Mouse (Mus musculus) forebrain, embryonic 15.5 days (tissue): ENCODE results near the gene Nfic. TPM values are rescaled to one million over a fixed set of nuclear protein-coding genes. Genes with fewer than 3 reads are reported as not detected.
A peak's percentile ranks its signal among the peaks of the same experiment; 100 is the strongest.

ENCODE experiments used
- ATAC-seq: fragments of 200-750 bp; cut with Nextera tagmentation; replicated peaks from 2 replicates; pipeline ENCODE4 v1.8.0; 2017; ENCODE audit warnings: mild to moderate bottlenecking, moderate TSS enrichment, moderate library complexity
- H3K27ac ChIP-seq: fragments of 300-500 bp; sonication (generic); replicated peaks from 2 replicates; pipeline ENCODE4 v1.5.1; 2015; ENCODE audit warnings: mild to moderate bottlenecking, inconsistent platforms
- H3K27me3 ChIP-seq: fragments of 300-500 bp; sonication (generic); 2 replicates; pipeline ENCODE4 v1.6.1; 2015; ENCODE audit warnings: inconsistent platforms
- H3K36me3 ChIP-seq: fragments of 300-500 bp; sonication (generic); 2 replicates; pipeline ENCODE4 v1.6.1; 2015; ENCODE audit warnings: mild to moderate bottlenecking, inconsistent platforms
- H3K4me1 ChIP-seq: fragments of 300-500 bp; sonication (generic); 2 replicates; pipeline ENCODE4 v1.6.1; 2015; ENCODE audit warnings: inconsistent platforms
- H3K4me2 ChIP-seq: fragments of 300-500 bp; sonication (generic); replicated peaks from 2 replicates; pipeline ENCODE4 v1.6.1; 2015; ENCODE audit warnings: mild to moderate bottlenecking, inconsistent platforms
- H3K4me3 ChIP-seq: fragments of 300-500 bp; sonication (generic); 2 replicates; pipeline ENCODE4 v1.5.1; 2015; ENCODE audit warnings: mild to moderate bottlenecking, inconsistent platforms
- H3K9ac ChIP-seq: fragments of 300-500 bp; sonication (generic); replicated peaks from 2 replicates; pipeline ENCODE4 v1.6.1; 2015; ENCODE audit warnings: mild to moderate bottlenecking, inconsistent platforms
- H3K9me3 ChIP-seq: fragments of 300-500 bp; sonication (generic); 2 replicates; pipeline ENCODE4 v1.6.1; 2016; ENCODE audit warnings: inconsistent platforms
- WGBS: fragments of 180-500 bp; shearing (Covaris S2); methylation state at CpG from one replicate; pipeline ENCODE4 v1.1.7; 2015; ENCODE audit warnings: mixed read lengths; 5-methylcytosine and 5-hydroxymethylcytosine counted together
- polyA plus RNA-seq: library from polyadenylated mRNA; unstranded; fragments of >200 nt; fragmentation: Nextera tagmentation; extraction: Ambion mirVana; gene quantifications from 2 replicates; pipeline ENCODE4 v1.2.1, GENCODE M21; 2015

Gene Nfic
- polyA plus RNA-seq, 1 experiment from 2014 or later: 24.2 TPM

GRCm38 (mm10) chr10:81495151-81495550 lies 39.7 kb upstream of the Nfic start:
- no peak overlapping the region for H3K27ac ChIP-seq

GRCm38 (mm10) chr10:81494260-81495041 lies 39.0 kb upstream of the Nfic start:
- Histone ChIP-seq H3K27ac (no peak overlapping the region), H3K4me2 (peak overlapping the region; percentile 89), H3K27me3 (no peaks in the 10 kb centered on the region), H3K4me1 (peaks cover 31% of the 10 kb centered on the region), H3K9ac (no peak overlapping the region), H3K4me3 (peak overlapping the region; percentile 50), H3K9me3 (no peaks in the 10 kb centered on the region), H3K36me3 (peaks cover 28% of the 10 kb centered on the region)
- WGBS: 88% methylated on average over 11 of the region's 11 CpGs
- ATAC-seq: no peak

More at GRCm38 (mm10) chr10:81495151-81495550, 39.7 kb upstream of the Nfic start:
- Histone ChIP-seq H3K9me3 (no peaks in the 10 kb centered on the region), H3K4me2 (peak overlapping the region; percentile 89), H3K27me3 (no peaks in the 10 kb centered on the region), H3K9ac (peak overlapping the region; percentile 52), H3K4me3 (peak overlapping the region; percentile 50), H3K4me1 (peaks cover 31% of the 10 kb centered on the region), H3K36me3 (peaks cover 21% of the 10 kb centered on the region)
- 75% methylated on average over 6 of the region's 6 CpGs for WGBS
- ATAC-seq: no peak

- H3K4me3 ChIP-seq: no peak overlapping the region
- WGBS: 85% methylated on average over 8 of the region's 8 CpGs
These were observed 38.3 kb upstream of the Nfic start for GRCm38 (mm10) chr10:81493601-81494220.

GRCm38 (mm10) chr10:81492606-81493240 lies 37.3 kb upstream of the Nfic start:
- H3K4me3 ChIP-seq: no peak overlapping the region
- 94% methylated on average over 11 of the region's 11 CpGs for WGBS
- ATAC-seq: no peak
- H3K27me3 ChIP-seq: no peaks in the 10 kb centered on the region
- no peak overlapping the region for H3K27ac ChIP-seq
- no peaks in the 10 kb centered on the region for H3K9me3 ChIP-seq
- H3K4me1 ChIP-seq: peaks cover 30% of the 10 kb centered on the region
- peaks cover 45% of the 10 kb centered on the region for H3K36me3 ChIP-seq
- H3K4me2 ChIP-seq: no peak overlapping the region
- H3K9ac ChIP-seq: no peak overlapping the region

More at GRCm38 (mm10) chr10:81493601-81494220, 38.3 kb upstream of the Nfic start:
- no peaks in the 10 kb centered on the region for H3K27me3 ChIP-seq
- peaks cover 36% of the 10 kb centered on the region for H3K36me3 ChIP-seq
- H3K4me2 ChIP-seq: no peak overlapping the region
- H3K27ac ChIP-seq: no peak overlapping the region
- no peak overlapping the region for H3K9ac ChIP-seq
- peaks cover 31% of the 10 kb centered on the region for H3K4me1 ChIP-seq
- no peak for ATAC-seq
- no peaks in the 10 kb centered on the region for H3K9me3 ChIP-seq

GRCm38 (mm10) chr10:81491018-81491417 lies 35.6 kb upstream of the Nfic start:
- H3K36me3 ChIP-seq: peaks cover 58% of the 10 kb centered on the region

GRCm38 (mm10) chr10:81489941-81490340 lies 34.5 kb upstream of the Nfic start:
- H3K9me3 ChIP-seq: no peaks in the 10 kb centered on the region
- no peak overlapping the region for H3K4me2 ChIP-seq
- 84% methylated on average over 14 of the region's 14 CpGs for WGBS
- peaks cover 58% of the 10 kb centered on the region for H3K36me3 ChIP-seq
- H3K9ac ChIP-seq: no peak overlapping the region
- H3K27ac ChIP-seq: no peak overlapping the region
- no peak overlapping the region for H3K4me3 ChIP-seq
- H3K27me3 ChIP-seq: no peaks in the 10 kb centered on the region
- no peak for ATAC-seq
- H3K4me1 ChIP-seq: peaks cover 13% of the 10 kb centered on the region

More at GRCm38 (mm10) chr10:81491018-81491417, 35.6 kb upstream of the Nfic start:
- Histone ChIP-seq H3K9ac (no peak overlapping the region), H3K9me3 (no peaks in the 10 kb centered on the region), H3K4me3 (no peak overlapping the region), H3K27ac (no peak overlapping the region), H3K27me3 (no peaks in the 10 kb centered on the region), H3K4me1 (peaks cover 20% of the 10 kb centered on the region), H3K4me2 (no peak overlapping the region)
- ATAC-seq: no peak
- 93% methylated on average over 9 of the region's 9 CpGs for WGBS

GRCm38 (mm10) chr10:81488081-81488480 lies 32.6 kb upstream of the Nfic start:
- 88% methylated on average over 11 of the region's 11 CpGs for WGBS
- Histone ChIP-seq H3K9ac (no peak overlapping the region), H3K4me2 (no peak overlapping the region), H3K36me3 (peaks cover 58% of the 10 kb centered on the region), H3K27ac (no peak overlapping the region), H3K27me3 (no peaks in the 10 kb centered on the region), H3K4me1 (peaks cover 8% of the 10 kb centered on the region), H3K4me3 (no peak overlapping the region), H3K9me3 (no peaks in the 10 kb centered on the region)
- no peak for ATAC-seq

GRCm38 (mm10) chr10:81486496-81486895 lies 31.1 kb upstream of the Nfic start:
- Histone ChIP-seq H3K4me1 (peaks cover 12% of the 10 kb centered on the region), H3K9ac (no peak overlapping the region), H3K4me2 (no peak overlapping the region), H3K9me3 (no peaks in the 10 kb centered on the region), H3K27me3 (no peaks in the 10 kb centered on the region), H3K4me3 (no peak overlapping the region), H3K27ac (no peak overlapping the region), H3K36me3 (peaks cover 46% of the 10 kb centered on the region)
- WGBS: 92% methylated on average over 10 of the region's 10 CpGs
- no peak for ATAC-seq

- H3K36me3 ChIP-seq: peaks cover 39% of the 10 kb centered on the region
- H3K27ac ChIP-seq: no peak overlapping the region
- H3K9ac ChIP-seq: no peak overlapping the region
- H3K27me3 ChIP-seq: no peaks in the 10 kb centered on the region
- 74% methylated on average over 7 of the region's 7 CpGs for WGBS
- H3K4me1 ChIP-seq: peaks cover 20% of the 10 kb centered on the region
- no peak for ATAC-seq
- H3K4me3 ChIP-seq: no peak overlapping the region
- H3K4me2 ChIP-seq: no peak overlapping the region
- H3K9me3 ChIP-seq: no peaks in the 10 kb centered on the region
These were observed 30.1 kb upstream of the Nfic start for GRCm38 (mm10) chr10:81485479-81486018.

GRCm38 (mm10) chr10:81485060-81485449 lies 29.6 kb upstream of the Nfic start:
- H3K36me3 ChIP-seq: peaks cover 36% of the 10 kb centered on the region
- no peaks in the 10 kb centered on the region for H3K9me3 ChIP-seq
- peak overlapping the region; percentile 56; the same call in 1 of the 2 replicates for H3K27ac ChIP-seq
- peaks cover 25% of the 10 kb centered on the region for H3K4me1 ChIP-seq
- WGBS: 21% methylated on average over 2 of the region's 2 CpGs
- no peak overlapping the region for H3K4me3 ChIP-seq
- no peak overlapping the region for H3K4me2 ChIP-seq
- no peak overlapping the region for H3K9ac ChIP-seq
- no peaks in the 10 kb centered on the region for H3K27me3 ChIP-seq
- ATAC-seq: no peak

GRCm38 (mm10) chr10:81484441-81485059 lies 29.1 kb upstream of the Nfic start:
- H3K4me3 ChIP-seq: no peak overlapping the region
- H3K4me1 ChIP-seq: peaks cover 28% of the 10 kb centered on the region
- H3K27ac ChIP-seq: peak overlapping the region; percentile 56
- no peak overlapping the region for H3K9ac ChIP-seq
- H3K36me3 ChIP-seq: peaks cover 31% of the 10 kb centered on the region
- no peaks in the 10 kb centered on the region for H3K9me3 ChIP-seq
- 55% methylated on average over 6 of the region's 6 CpGs for WGBS
- H3K27me3 ChIP-seq: no peaks in the 10 kb centered on the region
- ATAC-seq: no peak
- no peak overlapping the region for H3K4me2 ChIP-seq
